Mouse (Mus musculus) central nervous system, embryonic 11.5 days (tissue): ENCODE results near the gene Lmf1. TPM values are rescaled to one million over a fixed set of nuclear protein-coding genes. Genes with fewer than 3 reads are reported as not detected.

Experiments
- polyA plus RNA-seq: library from polyadenylated mRNA; depleted of rRNA; stranded (reverse); fragments of >200 nt; gene quantifications from 2 replicates; pipeline ENCODE4 v1.2.3, GENCODE M21; 2012; rRNA removed

Lmf1 gene
- 8.9 and 14.4 TPM in 2 replicates for polyA plus RNA-seq

DNA sequence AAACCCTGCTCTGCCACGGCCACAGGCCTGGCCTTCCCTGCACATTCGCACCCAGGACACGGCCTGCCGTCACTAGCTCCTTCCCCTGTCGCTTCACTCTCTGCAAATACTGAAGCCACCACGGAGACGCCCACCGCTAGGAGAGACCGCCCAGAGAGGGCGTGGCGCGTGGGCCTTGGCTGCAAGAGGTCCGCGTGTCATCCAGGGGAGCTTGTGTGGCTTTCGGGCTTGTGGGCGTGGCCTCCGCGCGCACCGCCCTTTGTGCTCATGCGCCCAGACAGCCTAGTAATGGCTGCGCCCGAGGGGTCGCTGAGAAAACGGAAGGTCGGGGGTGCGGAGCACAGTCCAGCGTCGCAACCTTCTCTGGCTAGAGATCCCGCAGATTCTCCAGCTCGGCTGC lies at the start of gene Lmf1:
Gene Lmf1, plus strand, starts transcription at position 166 of the 400 bp plus-strand sequence.

DNA sequence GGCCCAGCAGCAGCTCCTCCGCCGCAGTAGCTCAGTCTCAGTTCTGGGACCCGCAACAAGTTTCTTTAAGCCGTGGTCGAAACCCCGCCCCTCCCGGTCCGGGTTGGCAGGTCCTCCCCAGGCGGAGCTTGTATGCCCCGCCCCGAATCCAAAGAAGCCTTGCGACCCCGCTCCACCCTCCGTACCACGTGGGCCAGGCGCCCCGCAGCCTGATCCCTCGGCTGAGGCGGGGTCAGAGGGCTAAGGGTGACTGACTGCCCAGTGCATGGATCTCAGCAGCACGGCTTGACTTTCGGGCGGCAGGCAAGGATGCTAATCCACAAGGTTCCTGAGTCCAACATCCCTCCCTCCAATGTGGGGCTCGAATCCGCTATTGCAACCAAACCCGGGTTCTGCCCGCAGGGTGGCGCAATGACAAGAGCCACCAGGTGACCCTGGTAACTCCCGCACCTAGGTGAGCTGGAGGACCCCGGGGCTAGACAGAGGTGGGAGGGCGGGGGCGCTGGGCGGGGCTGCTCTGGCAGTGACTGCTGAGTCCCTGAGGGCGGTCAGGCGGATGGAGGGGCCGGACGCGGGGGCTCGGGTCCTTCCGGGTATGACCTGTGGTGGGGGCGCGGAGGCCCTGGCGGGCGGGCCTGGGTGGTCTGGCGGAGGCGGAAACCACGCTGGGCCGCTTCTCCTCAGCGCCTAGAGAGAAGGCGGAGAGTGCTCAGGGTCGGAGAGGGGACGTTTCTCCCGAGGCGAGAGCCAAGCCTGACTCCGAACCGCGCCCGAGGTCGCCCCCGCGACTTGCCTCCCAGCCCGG lies 8.0 kb upstream of the Lmf1 start, which contains the start of gene Sox8:
Gene Sox8, minus strand, starts transcription at position 39 of the 805 bp plus-strand sequence.

Other genes with a start within 250 kb of the Lmf1 start
- gene Tpsab1, start 233.5 kb upstream of the Lmf1 start, polyA plus RNA-seq = not detected in 2 replicates
- not detected in 2 replicates for gene Tpsb2, start 212.8 kb upstream of the Lmf1 start, polyA plus RNA-seq
- not detected in 2 replicates for gene Tpsg1, start 209.8 kb upstream of the Lmf1 start, polyA plus RNA-seq
- gene Cacna1h, start 145.3 kb upstream of the Lmf1 start, polyA plus RNA-seq = 53.5 and 55.8 TPM in 2 replicates
- gene Tekt4, start 124.5 kb upstream of the Lmf1 start, polyA plus RNA-seq = 0.25 and 0.42 TPM in 2 replicates
- 0.06 and 0.07 TPM in 2 replicates for gene Sstr5, start 81.8 kb upstream of the Lmf1 start, polyA plus RNA-seq
- gene Sox8, start 8.4 kb upstream of the Lmf1 start, polyA plus RNA-seq = 3.1 and 6.9 TPM in 2 replicates
- gene Gng13, start 138.1 kb downstream of the Lmf1 start, polyA plus RNA-seq = 0.26 and 0.48 TPM in 2 replicates
- 32.4 and 35.5 TPM in 2 replicates for gene Chtf18, start 148.3 kb downstream of the Lmf1 start, polyA plus RNA-seq
- gene Rpusd1, start 148.6 kb downstream of the Lmf1 start, polyA plus RNA-seq = 18.4 and 32.8 TPM in 2 replicates
- gene Mslnl, start 157.0 kb downstream of the Lmf1 start, polyA plus RNA-seq = 0.02 and 0.05 TPM in 2 replicates
- 0.12 and 0.66 TPM in 2 replicates for gene Msln, start 175.3 kb downstream of the Lmf1 start, polyA plus RNA-seq
- gene Narfl, start 194.7 kb downstream of the Lmf1 start, polyA plus RNA-seq = 16.3 and 21.2 TPM in 2 replicates
- gene Haghl, start 206.6 kb downstream of the Lmf1 start, polyA plus RNA-seq = 111 and 132 TPM in 2 replicates
- gene Ccdc78, start 207.5 kb downstream of the Lmf1 start, polyA plus RNA-seq = 0.09 and 0.10 TPM in 2 replicates
- gene Fam173a, start 213.8 kb downstream of the Lmf1 start, polyA plus RNA-seq = 88.5 and 121 TPM in 2 replicates
- 0.35 TPM in 1 of 2 replicates, not detected in the other for gene AC134908.4, start 216.6 kb downstream of the Lmf1 start, polyA plus RNA-seq
- gene Metrn, start 218.1 kb downstream of the Lmf1 start, polyA plus RNA-seq = 185 and 306 TPM in 2 replicates
- gene Fbxl16, start 230.0 kb downstream of the Lmf1 start, polyA plus RNA-seq = 22.0 and 23.9 TPM in 2 replicates
- 31.7 and 41.2 TPM in 2 replicates for gene Wdr24, start 244.5 kb downstream of the Lmf1 start, polyA plus RNA-seq
- gene Jmjd8, start 249.8 kb downstream of the Lmf1 start, polyA plus RNA-seq = 40.7 and 69.5 TPM in 2 replicates